Mouse (Mus musculus): ENCODE measurements around the gene Gm45623. TPM values are rescaled to one million over a fixed set of nuclear protein-coding genes. Genes with fewer than 3 reads are reported as not detected.
A peak's percentile ranks its signal among the peaks of the same experiment; 100 is the strongest.

The Gm45623 gene
- total RNA-seq, 2 experiments from 2014 or later: not detected

DNA sequence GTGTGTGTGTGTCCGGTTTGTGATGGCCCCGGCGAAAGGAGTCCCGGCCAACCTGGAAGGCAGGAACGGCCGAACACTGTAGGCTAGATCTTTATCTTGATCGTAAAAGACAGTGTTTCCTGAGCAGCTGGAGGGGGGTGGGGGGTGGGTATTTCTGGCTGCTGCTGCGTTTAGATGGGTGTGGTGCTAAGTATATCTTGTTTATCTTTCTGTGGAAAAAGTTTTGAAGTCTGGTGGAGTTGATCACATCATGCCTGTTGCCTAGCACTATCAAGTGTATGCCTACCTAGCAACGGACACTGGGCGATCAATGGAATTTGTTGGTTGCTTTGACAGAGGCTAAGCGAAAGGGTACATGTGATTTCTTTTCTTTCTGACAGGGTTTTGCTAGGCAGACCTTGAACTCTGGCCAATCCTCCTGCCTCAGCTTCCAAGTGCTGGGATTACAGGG lies 49.7 kb downstream of the Gm45623 start:
- DNase-seq: no peak
- intact Hi-C loops (cut with DNase I; ENCODE audit: low total_unique reads): no loop called here

DNA sequence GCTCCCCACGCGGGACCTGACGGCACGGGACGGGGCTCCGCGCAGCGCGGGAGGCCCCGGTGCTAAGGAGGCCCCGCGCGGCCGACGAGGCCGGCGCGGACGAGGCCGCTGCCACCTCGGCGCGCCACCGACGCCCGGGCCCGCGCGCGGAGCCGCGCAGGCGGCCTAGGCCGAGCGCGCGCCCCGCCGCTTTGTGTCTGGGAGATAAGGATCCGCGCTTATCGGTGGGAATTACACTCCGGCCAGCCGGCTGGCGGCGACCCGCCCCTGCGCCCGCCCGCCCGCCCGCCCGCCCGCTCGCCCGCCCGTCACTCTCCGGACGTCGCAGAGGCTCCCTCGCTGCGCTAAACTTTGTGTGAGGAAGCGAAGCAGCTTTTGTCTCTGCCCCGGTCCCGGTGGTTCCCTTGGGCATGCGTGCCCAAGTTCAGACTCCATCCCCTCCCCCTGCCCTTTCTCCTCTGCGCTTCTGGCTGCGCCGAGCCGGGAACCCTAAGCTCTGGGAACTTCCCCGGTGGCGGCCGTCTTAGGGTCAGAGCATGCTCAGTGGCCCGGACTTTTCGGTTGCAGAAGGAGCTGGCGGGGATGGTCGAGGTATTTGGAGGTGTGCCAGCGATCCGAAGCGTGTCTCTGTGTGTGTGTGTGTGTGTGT lies 50.3 kb downstream of the Gm45623 start:
- DNase-seq: peak; percentile 71
- intact Hi-C loops (cut with DNase I; ENCODE audit: low total_unique reads): no loop called here

DNA sequence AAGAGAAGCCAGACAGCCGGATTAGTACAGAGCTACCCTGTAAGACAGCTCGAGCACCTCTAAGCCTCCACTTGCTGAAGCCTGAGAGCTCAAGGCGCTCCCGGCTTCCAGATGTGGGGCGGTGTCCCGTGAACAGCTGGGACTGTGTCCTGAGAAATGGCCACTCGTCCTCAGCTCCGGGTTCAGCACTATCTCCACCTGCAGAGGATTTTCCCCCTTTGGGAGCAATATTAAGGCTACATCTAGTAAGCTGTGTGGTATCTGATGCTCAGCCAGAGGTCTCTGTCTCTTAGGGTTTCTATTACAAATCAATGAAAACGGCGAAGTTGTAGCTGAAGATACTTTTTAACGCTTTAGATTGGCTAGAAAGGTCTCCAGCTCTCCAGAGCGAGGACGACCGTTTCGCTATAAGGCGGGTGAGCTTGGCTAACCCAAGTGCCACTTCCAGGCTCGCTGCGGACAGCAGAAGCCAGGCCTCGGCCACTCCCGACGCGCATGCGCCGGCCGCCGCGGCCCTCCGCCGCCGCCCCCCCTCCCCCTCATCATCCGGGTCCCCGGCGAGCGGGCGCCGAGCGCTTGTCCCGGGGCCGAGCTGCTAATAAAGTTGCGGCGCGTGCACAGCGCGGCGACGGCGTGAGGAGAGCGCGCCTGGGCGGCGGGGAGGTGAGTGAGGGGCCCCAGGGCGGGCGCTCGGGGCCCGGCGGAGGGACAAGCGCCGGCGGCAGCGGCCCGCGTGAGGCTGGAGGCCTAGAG lies 51.0 kb downstream of the Gm45623 start, which contains the start of gene Smad5:
TSS of gene Smad5 (plus strand) at position 542 of the 753 bp plus-strand sequence.
- intact Hi-C loops (cut with DNase I; ENCODE audit: low total_unique reads): no loop called here
- DNase-seq: peak; percentile 92

Other genes starting within 250 kb of the Gm45623 start
- gene Fbxl21, start 231.4 kb downstream of the Gm45623 start, total RNA-seq (2021): under 1 TPM in 1 of 2 experiments, not detected in 1; 0.14 TPM
- gene Lect2, start 205.3 kb downstream of the Gm45623 start, total RNA-seq (2021): not detected
- gene Tgfbi, start 144.3 kb downstream of the Gm45623 start, total RNA-seq (2021): 10 to 100 TPM; 33.5 to 45.6 TPM
- 10 to 100 TPM; 21.5 to 24.5 TPM for gene Smad5, start 50.8 kb downstream of the Gm45623 start, total RNA-seq (2021)
- not detected for gene Trpc7, start 142.2 kb upstream of the Gm45623 start, total RNA-seq (2021)

Data from gastrocnemius, postnatal 14 days (tissue).